In the genomic region with DNA sequence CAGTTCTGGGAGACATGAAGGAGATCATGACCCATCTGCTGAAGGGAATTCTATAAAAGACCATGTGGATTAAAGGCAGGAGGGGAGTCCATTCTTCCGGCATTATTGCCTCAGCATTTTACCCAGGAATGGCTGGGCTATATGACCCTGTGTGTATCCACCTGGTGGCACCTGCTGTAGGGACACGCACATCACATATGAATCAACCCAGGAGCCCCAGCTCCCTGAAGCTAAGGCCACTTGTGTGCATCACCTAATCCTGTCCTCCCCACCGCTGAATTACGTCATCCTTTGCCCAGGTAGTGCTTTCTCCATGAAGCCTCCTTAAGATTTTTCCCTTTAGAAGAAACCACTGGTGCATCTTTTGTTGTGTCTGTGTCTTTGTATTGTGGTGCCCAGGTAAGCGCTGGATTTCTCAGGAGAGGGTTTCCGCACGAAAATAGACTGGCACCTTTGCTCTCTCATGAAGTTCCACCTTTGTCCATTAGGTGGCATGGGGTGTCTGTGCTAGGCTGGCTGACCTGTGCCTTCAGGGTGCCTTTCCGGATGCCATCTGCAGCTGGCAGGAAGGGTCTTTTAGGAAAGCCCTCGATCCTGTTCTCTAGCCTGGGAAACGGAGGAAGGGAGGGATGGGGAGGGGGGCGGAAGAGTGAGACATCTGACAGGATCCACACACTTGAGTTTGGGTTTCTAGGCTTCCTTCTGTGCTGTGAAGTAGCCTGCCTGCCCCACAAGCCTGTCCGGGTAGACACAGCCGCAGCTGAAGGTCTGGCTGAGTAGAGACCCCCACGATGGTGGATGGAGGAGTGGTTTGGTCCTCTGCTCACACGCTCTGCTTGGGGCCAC, we compare ENCODE assay signal across 8 mouse cellular contexts. TPM values are rescaled to one million over a fixed set of nuclear protein-coding genes. Genes with fewer than 3 reads are reported as not detected.
DNase-seq lines count a peak whose midpoint lies in the region; ATAC-seq and TF ChIP-seq lines count a peak whose summit lies in the region.

No protein-coding gene starts in this region.

- ATAC-seq in embryonic facial prominence, embryonic 12.5 days (ENCODE audit: insufficient number of reproducible peaks, insufficient read depth, low FRiP score, low TSS enrichment), result no peak; the same call in 1 of the 2 replicates
- ATAC-seq in heart, embryonic 16.5 days (replicated peaks; ENCODE audit: extremely low read depth, insufficient read depth, low FRiP score), result 0 out of 2 replicates have a peak, but pooled peaks have one; percentile 23
- ATAC-seq in lung, embryonic 16.5 days (ENCODE audit: low read depth), result peak; percentile 66

- H3K27ac ChIP-seq in bone marrow, adult 2 months (ENCODE audit: control insufficient read depth, insufficient read depth, low read depth, low read length, poor library complexity), result peak overlapping the region; percentile 38; the same call in 1 of the 2 replicates
- peak overlapping the region; percentile 37; the same call in 1 of the 2 replicates for H3K27ac ChIP-seq in embryonic facial prominence, embryonic 12.5 days
- H3K27ac ChIP-seq in heart, embryonic 16.5 days (ENCODE audit: low read length), result no peak overlapping the region
- 0 out of 2 replicates have a peak overlapping the region, but pooled peaks have one; percentile 37 for H3K27ac ChIP-seq in lung, embryonic 16.5 days (ENCODE audit: low read length)
- H3K27ac ChIP-seq in olfactory bulb, adult 2 months (ENCODE audit: insufficient read depth, low read depth, low read length), result no peak overlapping the region

- H3K9me3 ChIP-seq in E14TG2a.4 (ENCODE audit: low read length), result no peaks in the 10 kb centered on the region
- H3K9me3 ChIP-seq in embryonic facial prominence, embryonic 12.5 days, result no peaks in the 10 kb centered on the region
- H3K9me3 ChIP-seq in heart, embryonic 16.5 days (replicated peaks; ENCODE audit: control insufficient read depth, low read length), result no peaks in the 10 kb centered on the region
- no peaks in the 10 kb centered on the region for H3K9me3 ChIP-seq in lung, embryonic 16.5 days (ENCODE audit: control insufficient read depth, low read length)

- 22% methylated on average over 15 of the region's 15 CpGs for WGBS in bone marrow, adult 2 months
- 31% methylated on average over 15 of the region's 15 CpGs for WGBS in embryonic facial prominence, embryonic 12.5 days
- 28% methylated on average over 15 of the region's 15 CpGs for WGBS in heart, embryonic 16.5 days
- WGBS in lung, embryonic 16.5 days, result 25% methylated on average over 15 of the region's 15 CpGs
- 31% methylated on average over 15 of the region's 15 CpGs for WGBS in olfactory bulb, adult 2 months

- H3K4me3 ChIP-seq in E14TG2a.4 (replicated peaks; ENCODE audit: low read length), result peak overlapping the region; percentile 61
- H3K4me3 ChIP-seq in bone marrow, adult 2 months (replicated peaks; ENCODE audit: control insufficient read depth, low read depth, low read length), result no peak overlapping the region
- H3K4me3 ChIP-seq in embryonic facial prominence, embryonic 12.5 days, result no peak overlapping the region
- H3K4me3 ChIP-seq in heart, embryonic 16.5 days (ENCODE audit: low read length), result no peak overlapping the region
- H3K4me3 ChIP-seq in lung, embryonic 16.5 days (ENCODE audit: low read length), result no peak overlapping the region
- no peak overlapping the region for H3K4me3 ChIP-seq in olfactory bulb, adult 2 months (ENCODE audit: insufficient read depth, low read depth, low read length)

- H3K27me3 ChIP-seq in E14TG2a.4 (ENCODE audit: insufficient read depth, low read length), result peaks cover 30% of the 10 kb centered on the region
- H3K27me3 ChIP-seq in embryonic facial prominence, embryonic 12.5 days, result no peaks in the 10 kb centered on the region
- no peaks in the 10 kb centered on the region for H3K27me3 ChIP-seq in heart, embryonic 16.5 days (ENCODE audit: control insufficient read depth, insufficient read depth, low read length)
- no peaks in the 10 kb centered on the region for H3K27me3 ChIP-seq in lung, embryonic 16.5 days (ENCODE audit: control insufficient read depth, insufficient read depth, low read depth, low read length)

- H3K4me2 ChIP-seq in embryonic facial prominence, embryonic 12.5 days (replicated peaks), result 0 out of 2 replicates have a peak overlapping the region, but pooled peaks have one; percentile 7
- no peak overlapping the region; the same call in 1 of the 2 replicates for H3K4me2 ChIP-seq in heart, embryonic 16.5 days (ENCODE audit: low read depth, low read length)
- peak overlapping the region; percentile 21; the same call in 1 of the 2 replicates for H3K4me2 ChIP-seq in lung, embryonic 16.5 days (ENCODE audit: low read depth, low read length)

- peaks cover 21% of the 10 kb centered on the region for H3K4me1 ChIP-seq in E14TG2a.4 (replicated peaks; ENCODE audit: low read depth, low read length)
- no peaks in the 10 kb centered on the region; the same call in 1 of the 2 replicates for H3K4me1 ChIP-seq in bone marrow, adult 2 months (ENCODE audit: control insufficient read depth, insufficient read depth, low read length)
- peaks cover 11% of the 10 kb centered on the region; the same call in 1 of the 2 replicates for H3K4me1 ChIP-seq in embryonic facial prominence, embryonic 12.5 days
- peaks cover 48% of the 10 kb centered on the region for H3K4me1 ChIP-seq in heart, embryonic 16.5 days (ENCODE audit: control insufficient read depth, insufficient read depth, low read length)
- peaks cover 21% of the 10 kb centered on the region for H3K4me1 ChIP-seq in lung, embryonic 16.5 days (replicated peaks; ENCODE audit: control insufficient read depth, insufficient read depth, low read length)
- H3K4me1 ChIP-seq in olfactory bulb, adult 2 months (ENCODE audit: control insufficient read depth, insufficient read depth, low read length), result peaks cover 9% of the 10 kb centered on the region

- TF ChIP-seq CTCF in E14TG2a.4 (conservative IDR thresholded peaks at IDR 0.05; ENCODE audit: low read length), result peak; percentile 84
- peak; percentile 94 for TF ChIP-seq CTCF in bone marrow, adult 2 months (IDR thresholded peaks at IDR 0.05; ENCODE audit: control insufficient read depth, insufficient read depth, low read length)
- peak; percentile 72 for TF ChIP-seq CTCF in olfactory bulb, adult 2 months (IDR thresholded peaks at IDR 0.05; ENCODE audit: insufficient read depth, low read depth, low read length)

- peak; percentile 84 for DNase-seq in kidney, postnatal 14 days
- no peak for DNase-seq in urinary bladder, postnatal 10 days (ENCODE audit: low spot score)

- H3K36me3 ChIP-seq in E14TG2a.4 (ENCODE audit: insufficient read depth, low read length), result no peaks in the 10 kb centered on the region
- no peaks in the 10 kb centered on the region for H3K36me3 ChIP-seq in embryonic facial prominence, embryonic 12.5 days
- H3K36me3 ChIP-seq in heart, embryonic 16.5 days (ENCODE audit: control insufficient read depth, insufficient read depth), result 0 out of 2 replicates have a peak, but pooled peaks cover 2% of the 10 kb centered on the region
- H3K36me3 ChIP-seq in lung, embryonic 16.5 days (ENCODE audit: control insufficient read depth, insufficient read depth, low read length), result no peaks in the 10 kb centered on the region

- H3K9ac ChIP-seq in embryonic facial prominence, embryonic 12.5 days, result peak overlapping the region; percentile 27; the same call in 1 of the 2 replicates
- peak overlapping the region; percentile 34 for H3K9ac ChIP-seq in heart, embryonic 16.5 days (ENCODE audit: low read length)
- peak overlapping the region; percentile 44 for H3K9ac ChIP-seq in lung, embryonic 16.5 days (ENCODE audit: low read length)

- no peak for TF ChIP-seq POLR2A in bone marrow, adult 2 months (IDR thresholded peaks at IDR 0.05; ENCODE audit: borderline replicate concordance, control insufficient read depth, low read depth, low read length)
- TF ChIP-seq POLR2A in olfactory bulb, adult 2 months (IDR thresholded peaks at IDR 0.05; ENCODE audit: insufficient read depth, low read depth, low read length), result no peak

RNA-seq across cellular contexts. Expression of gene Nisch, which starts 1.4 kb away (rescaled TPM):
- 102 and 233 TPM in 2 replicates for polyA plus RNA-seq in bone marrow, adult 2 months (2011; ENCODE audit: insufficient read depth, insufficient read length, low replicate concordance, missing spikeins)
- 503 and 527 TPM in 2 replicates for polyA plus RNA-seq in embryonic facial prominence, embryonic 12.5 days (2016; fragmentation: Nextera tagmentation; extraction: Ambion mirVana)
- 331 and 376 TPM in 2 replicates for polyA plus RNA-seq in heart, embryonic 16.5 days (2015; fragmentation: Nextera tagmentation; extraction: Ambion mirVana)
- 377 and 397 TPM in 2 replicates for polyA plus RNA-seq in lung, embryonic 16.5 days (2015; fragmentation: Nextera tagmentation; extraction: Ambion mirVana)
- 606 and 1,155 TPM in 2 replicates for polyA plus RNA-seq in olfactory bulb, adult 2 months (2012; ENCODE audit: insufficient read depth, insufficient read length, low replicate concordance, missing spikeins)

RNA-seq across cellular contexts. Expression of gene Sema3g, which starts 2.3 kb away (rescaled TPM):
- 1.1 and 2.7 TPM in 2 replicates for polyA plus RNA-seq in bone marrow, adult 2 months (2011; ENCODE audit: insufficient read depth, insufficient read length, low replicate concordance, missing spikeins)
- 1.1 and 1.2 TPM in 2 replicates for polyA plus RNA-seq in embryonic facial prominence, embryonic 12.5 days (2016; fragmentation: Nextera tagmentation; extraction: Ambion mirVana)
- 0.97 TPM in 2 replicates for polyA plus RNA-seq in heart, embryonic 16.5 days (2015; fragmentation: Nextera tagmentation; extraction: Ambion mirVana)
- 2.3 and 2.7 TPM in 2 replicates for polyA plus RNA-seq in lung, embryonic 16.5 days (2015; fragmentation: Nextera tagmentation; extraction: Ambion mirVana)
- not detected in 2 replicates for polyA plus RNA-seq in olfactory bulb, adult 2 months (2012; ENCODE audit: insufficient read depth, insufficient read length, low replicate concordance, missing spikeins)

RNA-seq across cellular contexts. Expression of gene Tnnc1, which starts 7.3 kb away (rescaled TPM):
- 4.2 TPM in 1 of 2 replicates, not detected in the other for polyA plus RNA-seq in bone marrow, adult 2 months (2011; ENCODE audit: insufficient read depth, insufficient read length, low replicate concordance, missing spikeins)
- 67.1 and 90.7 TPM in 2 replicates for polyA plus RNA-seq in embryonic facial prominence, embryonic 12.5 days (2016; fragmentation: Nextera tagmentation; extraction: Ambion mirVana)
- 4,861 and 5,105 TPM in 2 replicates for polyA plus RNA-seq in heart, embryonic 16.5 days (2015; fragmentation: Nextera tagmentation; extraction: Ambion mirVana)
- polyA plus RNA-seq in lung, embryonic 16.5 days (2015; fragmentation: Nextera tagmentation; extraction: Ambion mirVana), result 93.6 and 113 TPM in 2 replicates
- polyA plus RNA-seq in olfactory bulb, adult 2 months (2012; ENCODE audit: insufficient read depth, insufficient read length, low replicate concordance, missing spikeins), result not detected in 2 replicates

RNA-seq across cellular contexts. Expression of gene Phf7, which starts 35.7 kb away (rescaled TPM):
- polyA plus RNA-seq in bone marrow, adult 2 months (2011; ENCODE audit: insufficient read depth, insufficient read length, low replicate concordance, missing spikeins), result 4.5 and 9.9 TPM in 2 replicates
- polyA plus RNA-seq in embryonic facial prominence, embryonic 12.5 days (2016; fragmentation: Nextera tagmentation; extraction: Ambion mirVana), result 13.1 and 13.6 TPM in 2 replicates
- 9.5 TPM in 2 replicates for polyA plus RNA-seq in heart, embryonic 16.5 days (2015; fragmentation: Nextera tagmentation; extraction: Ambion mirVana)
- 13.5 TPM in 2 replicates for polyA plus RNA-seq in lung, embryonic 16.5 days (2015; fragmentation: Nextera tagmentation; extraction: Ambion mirVana)
- not detected in 2 replicates for polyA plus RNA-seq in olfactory bulb, adult 2 months (2012; ENCODE audit: insufficient read depth, insufficient read length, low replicate concordance, missing spikeins)

RNA-seq across cellular contexts. Expression of gene Bap1, which starts 35.9 kb away (rescaled TPM):
- polyA plus RNA-seq in bone marrow, adult 2 months (2011; ENCODE audit: insufficient read depth, insufficient read length, low replicate concordance, missing spikeins), result 15.9 and 26.9 TPM in 2 replicates
- 101 and 104 TPM in 2 replicates for polyA plus RNA-seq in embryonic facial prominence, embryonic 12.5 days (2016; fragmentation: Nextera tagmentation; extraction: Ambion mirVana)
- 54.5 and 56.4 TPM in 2 replicates for polyA plus RNA-seq in heart, embryonic 16.5 days (2015; fragmentation: Nextera tagmentation; extraction: Ambion mirVana)
- 79.8 and 82.2 TPM in 2 replicates for polyA plus RNA-seq in lung, embryonic 16.5 days (2015; fragmentation: Nextera tagmentation; extraction: Ambion mirVana)
- polyA plus RNA-seq in olfactory bulb, adult 2 months (2012; ENCODE audit: insufficient read depth, insufficient read length, low replicate concordance, missing spikeins), result not detected in 2 replicates

Comparison
In these comparisons a context has a peak if more than half of its experiments do, and no peak if none do; other contexts are left out.
1. H3K27ac ChIP-seq: peak in bone marrow, adult 2 months (single experiment), embryonic facial prominence, embryonic 12.5 days (single experiment) and lung, embryonic 16.5 days (single experiment); none in heart, embryonic 16.5 days (single experiment) and olfactory bulb, adult 2 months (single experiment).
2. RNA of gene Tnnc1, which starts 7.3 kb away (polyA plus RNA-seq): 4,861 to 5,105 TPM in heart, embryonic 16.5 days, 93.6 to 113 TPM in lung, embryonic 16.5 days and 67.1 to 90.7 TPM in embryonic facial prominence, embryonic 12.5 days; 4.2 TPM in bone marrow, adult 2 months and not detected in olfactory bulb, adult 2 months; every median in the first group is over 10 times any median in the second.
3. Peak in every context shown above with its lines, with median percentiles within 50 percentile points of each other: CTCF ChIP-seq and H3K9ac ChIP-seq.